Mouse (Mus musculus) heart, postnatal 0 days (tissue): ENCODE results near the gene Csf1. TPM values are rescaled to one million over a fixed set of nuclear protein-coding genes. Genes with fewer than 3 reads are reported as not detected.

Experiments
- ATAC-seq: fragments of 200-750 bp; cut with Nextera tagmentation; 2 replicates; pipeline ENCODE4 v1.8.0; 2017; ENCODE audit warnings: low read depth, moderate number of reproducible peaks, moderate library complexity; ENCODE audit not compliant: insufficient read depth
- DNase-seq: peaks from one replicate; pipeline ENCODE4 v3.0.0-alpha.2; 2016; ENCODE audit warnings: low spot score
- H3K27ac ChIP-seq: fragments of 300-500 bp; sonication (generic); 2 replicates; pipeline ENCODE4 v1.5.1; 2014; ENCODE audit warnings: low read depth, mild to moderate bottlenecking
- H3K27me3 ChIP-seq: fragments of 300-500 bp; sonication (generic); 2 replicates; pipeline ENCODE4 v1.6.1; 2014; ENCODE audit warnings: low read length, mixed read lengths; ENCODE audit not compliant: control insufficient read depth, insufficient read depth
- H3K36me3 ChIP-seq: fragments of 300-500 bp; sonication (generic); replicated peaks from 2 replicates; pipeline ENCODE4 v1.6.1; 2014; ENCODE audit warnings: low read length, mixed read lengths; ENCODE audit not compliant: control insufficient read depth, insufficient read depth
- H3K4me1 ChIP-seq: fragments of 300-500 bp; sonication (generic); 2 replicates; pipeline ENCODE4 v1.6.1; 2014; ENCODE audit warnings: antibody characterized with exemption; ENCODE audit not compliant: control insufficient read depth, insufficient read depth
- H3K4me2 ChIP-seq: fragments of 300-500 bp; sonication (generic); 2 replicates; pipeline ENCODE4 v1.6.1; 2014; ENCODE audit warnings: low read depth, mild to moderate bottlenecking, low read length, moderate library complexity
- H3K4me3 ChIP-seq: fragments of 300-500 bp; sonication (generic); 2 replicates; pipeline ENCODE4 v1.5.1; 2014; ENCODE audit warnings: low read depth, low read length
- H3K9ac ChIP-seq: fragments of 300-500 bp; sonication (generic); replicated peaks from 2 replicates; pipeline ENCODE4 v1.6.1; 2014; ENCODE audit warnings: low read depth, low read length, mixed read lengths
- H3K9me3 ChIP-seq: fragments of 300-500 bp; sonication (generic); replicated peaks from 2 replicates; pipeline ENCODE4 v1.6.1; 2016; ENCODE audit warnings: low read length; ENCODE audit not compliant: control insufficient read depth
- CTCF ChIP-seq: IDR thresholded peaks from 2 replicates; pipeline ENCODE4 v1.5.1; 2016; ENCODE audit warnings: antibody characterized with exemption, control low read depth, low read depth
- EP300 ChIP-seq: IDR thresholded peaks from 2 replicates; pipeline ENCODE4 v1.6.1; 2016; ENCODE audit warnings: antibody characterized with exemption, low read depth
- WGBS: fragments of 180-500 bp; shearing (Covaris S2); extraction: QIAGEN DNeasy Blood & Tissue Kit; methylation state at CpG from one replicate; pipeline ENCODE4 v1.1.7; 2014; 5-methylcytosine and 5-hydroxymethylcytosine counted together
- polyA plus RNA-seq: library from polyadenylated mRNA; unstranded; fragments of >200 nt; fragmentation: Nextera tagmentation; extraction: Ambion mirVana; gene quantifications from 2 replicates; pipeline ENCODE4 v1.2.1, GENCODE M21; 2015
- total RNA-seq: library from RNA; depleted of rRNA; stranded (reverse); fragments of >200 nt; gene quantifications from 2 replicates; pipeline ENCODE4 v1.2.3, GENCODE M21; 2014; ENCODE audit warnings: low replicate concordance

Gene Csf1
- total and polyA plus RNA-seq, 2 experiments from 2014 or later = 7.7 to 23.6 TPM

DNA sequence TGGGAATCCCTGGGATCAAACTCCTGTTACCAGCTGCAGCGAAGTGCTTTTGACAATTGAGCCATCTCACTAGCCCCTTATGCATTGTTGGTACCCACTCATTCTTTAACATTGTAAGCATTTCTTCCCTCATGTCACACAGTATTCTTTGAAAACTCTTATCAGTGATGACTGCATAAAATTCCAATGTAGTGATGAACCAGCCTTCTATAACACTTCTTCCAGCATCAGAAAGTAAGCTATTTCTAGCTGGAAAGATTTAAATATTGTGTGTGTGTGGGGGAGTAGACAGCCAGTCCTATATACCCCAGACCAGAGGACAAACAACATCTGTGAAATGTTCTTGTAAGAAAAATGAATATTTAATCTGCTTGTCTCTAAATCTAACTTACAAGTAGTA, 26.9 kb downstream of the Csf1 start:
- WGBS = 69% methylated on average over 1 of the region's 1 CpGs
- TF ChIP-seq CTCF = no peak
- no peak for TF ChIP-seq EP300
- no peak; the same call in 1 of the 2 replicates for ATAC-seq

DNA sequence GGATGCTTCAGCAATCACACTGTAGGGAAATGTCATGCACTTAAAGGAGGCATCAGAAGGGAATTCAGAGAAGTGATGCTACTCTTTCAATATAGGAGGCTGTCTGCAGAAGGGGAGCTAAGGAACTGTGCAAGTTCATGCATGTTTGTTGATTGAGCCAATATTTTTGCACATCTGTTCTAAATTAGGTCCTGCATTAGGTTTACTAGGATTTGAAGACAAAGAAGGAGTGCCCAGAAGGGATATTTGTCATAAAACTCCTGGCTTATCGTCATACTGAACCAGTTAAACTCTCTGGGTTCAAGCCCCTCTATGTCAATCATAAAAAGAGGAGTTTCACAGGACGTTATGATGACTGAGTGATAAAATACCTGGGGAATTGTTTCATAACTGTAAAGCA, 30.0 kb downstream of the Csf1 start:
- Histone ChIP-seq H3K4me1 (peaks cover 8% of the 10 kb centered on the region; the same call in 1 of the 2 replicates), H3K27me3 (no peaks in the 10 kb centered on the region), H3K27ac (no peak overlapping the region), H3K9me3 (no peaks in the 10 kb centered on the region), H3K36me3 (no peaks in the 10 kb centered on the region), H3K4me2 (no peak overlapping the region), H3K9ac (no peak overlapping the region), H3K4me3 (no peak overlapping the region)
- ATAC-seq (no peak), DNase-seq (no peak)
- WGBS = 69% methylated on average over 2 of the region's 2 CpGs
- TF ChIP-seq EP300 = no peak
- TF ChIP-seq CTCF = no peak

More for the DNA sequence above, 26.9 kb downstream of the Csf1 start:
- H3K4me1 ChIP-seq = peaks cover 8% of the 10 kb centered on the region; the same call in 1 of the 2 replicates
- DNase-seq = peak; percentile 55
- H3K9ac ChIP-seq = no peak overlapping the region
- H3K27ac ChIP-seq = no peak overlapping the region
- no peak overlapping the region for H3K4me3 ChIP-seq
- no peaks in the 10 kb centered on the region for H3K9me3 ChIP-seq
- H3K4me2 ChIP-seq = no peak overlapping the region
- H3K36me3 ChIP-seq = no peaks in the 10 kb centered on the region
- no peaks in the 10 kb centered on the region for H3K27me3 ChIP-seq

DNA sequence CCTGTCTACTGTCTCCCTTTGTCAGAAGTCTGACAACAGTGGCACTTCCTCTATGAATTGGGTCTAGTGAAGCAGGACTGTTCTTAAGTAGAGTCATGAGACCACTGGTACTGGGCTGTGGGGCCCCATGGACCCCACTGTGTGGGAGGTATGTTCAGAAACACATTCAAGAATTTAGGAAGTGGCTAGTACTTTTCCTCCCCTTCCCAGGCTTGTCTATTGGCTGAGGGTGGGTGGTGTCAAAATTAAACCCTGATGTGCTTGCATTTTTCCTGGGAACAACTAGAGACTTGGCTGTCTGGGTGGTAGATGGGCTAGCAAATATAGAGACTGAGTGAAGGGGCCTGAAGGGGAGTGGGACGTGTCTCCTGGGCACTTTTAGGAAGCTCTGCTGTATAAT, 31.8 kb downstream of the Csf1 start:
- Histone ChIP-seq H3K4me1 (peaks cover 10% of the 10 kb centered on the region), H3K27ac (no peak overlapping the region), H3K4me3 (no peak overlapping the region), H3K27me3 (no peaks in the 10 kb centered on the region), H3K4me2 (no peak overlapping the region), H3K9me3 (no peaks in the 10 kb centered on the region), H3K9ac (no peak overlapping the region), H3K36me3 (no peaks in the 10 kb centered on the region)
- no peak for TF ChIP-seq EP300
- TF ChIP-seq CTCF = no peak
- WGBS = 62% methylated on average over 1 of the region's 1 CpGs
- no peak for ATAC-seq
- no peak for DNase-seq

DNA sequence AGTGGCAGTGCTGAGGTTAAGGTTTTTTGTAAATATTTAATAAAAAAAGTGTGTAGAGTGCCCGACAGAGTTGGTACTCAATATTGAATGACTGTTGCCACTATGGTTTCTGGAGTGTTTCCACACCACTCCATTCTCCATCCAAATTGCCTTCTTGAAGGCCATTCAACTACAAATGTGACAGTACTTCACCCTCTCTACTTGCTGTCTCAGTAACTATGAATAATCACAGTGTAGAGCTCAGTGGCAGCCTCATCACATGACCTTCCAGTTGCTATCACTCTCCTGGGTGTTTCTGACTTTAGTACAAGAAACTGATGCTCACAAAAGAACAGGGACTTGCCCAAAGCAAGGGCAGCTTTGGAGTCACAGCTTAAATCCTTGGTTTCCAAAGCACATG, 44.3 kb downstream of the Csf1 start:
- 87% methylated on average over 1 of the region's 1 CpGs for WGBS

DNA sequence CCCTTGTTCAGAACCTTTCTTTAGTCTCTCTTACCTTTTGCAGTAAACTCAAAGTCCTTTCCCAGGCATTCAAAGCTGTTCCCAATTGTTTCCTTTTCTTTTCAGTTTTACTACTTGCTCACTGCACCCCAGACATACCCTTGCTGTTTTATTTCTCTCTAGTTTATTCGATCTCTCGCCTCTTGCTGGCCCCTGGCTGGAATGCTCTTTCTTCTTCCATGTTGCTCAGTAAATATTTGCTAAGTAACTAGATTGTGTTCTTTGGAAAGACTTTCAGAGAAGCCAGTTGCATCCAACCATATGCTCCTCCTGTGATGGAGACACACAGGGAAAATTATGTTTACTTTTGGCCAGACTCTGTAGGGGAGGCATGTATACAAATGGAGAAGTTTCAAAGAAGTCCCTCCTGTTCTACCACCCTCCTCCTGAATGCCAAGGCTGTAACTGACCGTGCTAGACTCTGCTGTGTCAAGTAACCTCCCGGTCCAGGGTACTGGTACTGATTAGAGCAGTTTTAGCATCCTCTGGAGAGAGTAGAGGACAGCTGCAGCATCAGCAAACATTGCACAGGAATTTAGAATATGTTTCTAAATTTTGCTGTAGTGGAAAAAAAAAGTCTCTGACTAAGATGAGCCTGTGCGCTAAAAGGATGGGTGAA, 45.9 kb downstream of the Csf1 start:
- ATAC-seq = no peak
- peaks cover 22% of the 10 kb centered on the region for H3K4me1 ChIP-seq
- no peak overlapping the region for H3K27ac ChIP-seq
- TF ChIP-seq CTCF (no peak), EP300 (no peak)
- H3K4me3 ChIP-seq = no peak overlapping the region
- H3K9me3 ChIP-seq = no peaks in the 10 kb centered on the region
- H3K27me3 ChIP-seq = no peaks in the 10 kb centered on the region
- peak; percentile 37 for DNase-seq
- WGBS = 55% methylated on average over 5 of the region's 5 CpGs
- no peak overlapping the region for H3K4me2 ChIP-seq
- no peaks in the 10 kb centered on the region for H3K36me3 ChIP-seq
- no peak overlapping the region for H3K9ac ChIP-seq

More for the DNA sequence above, 44.3 kb downstream of the Csf1 start:
- H3K4me1 ChIP-seq = peaks cover 22% of the 10 kb centered on the region
- no peak overlapping the region for H3K4me2 ChIP-seq
- H3K27ac ChIP-seq = no peak overlapping the region
- H3K9ac ChIP-seq = no peak overlapping the region
- DNase-seq = no peak
- ATAC-seq = no peak
- H3K4me3 ChIP-seq = no peak overlapping the region
- H3K9me3 ChIP-seq = no peaks in the 10 kb centered on the region
- TF ChIP-seq CTCF (no peak), EP300 (no peak)
- H3K27me3 ChIP-seq = no peaks in the 10 kb centered on the region
- H3K36me3 ChIP-seq = no peaks in the 10 kb centered on the region

DNA sequence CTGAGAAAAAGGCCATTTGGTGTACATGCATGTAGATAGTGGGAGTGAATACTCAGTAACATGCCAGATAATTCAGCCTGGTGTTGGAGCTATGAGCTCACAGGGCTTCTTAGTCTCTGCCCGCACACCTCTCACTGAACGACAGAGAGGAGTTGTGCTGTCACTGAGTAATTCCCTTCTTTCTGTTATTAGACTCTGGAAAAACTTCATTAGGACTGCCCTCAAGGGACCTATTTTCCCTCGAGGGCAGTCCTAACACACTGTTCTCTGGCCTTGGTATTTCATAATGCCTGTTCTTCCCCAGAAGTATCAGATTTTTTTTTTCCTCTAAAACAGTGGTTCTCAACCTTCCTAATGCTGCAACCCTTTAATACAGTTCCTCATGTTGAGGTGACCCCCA, 48.2 kb downstream of the Csf1 start:
- Histone ChIP-seq H3K4me2 (no peak overlapping the region), H3K27me3 (no peaks in the 10 kb centered on the region), H3K36me3 (no peaks in the 10 kb centered on the region), H3K9me3 (no peaks in the 10 kb centered on the region), H3K27ac (no peak overlapping the region), H3K9ac (no peak overlapping the region), H3K4me3 (no peak overlapping the region), H3K4me1 (peaks cover 18% of the 10 kb centered on the region)
- no peak for ATAC-seq
- WGBS = 54% methylated on average over 3 of the region's 3 CpGs
- TF ChIP-seq EP300 (no peak), CTCF (no peak)
- no peak for DNase-seq
